Mouse (Mus musculus): ENCODE results near the gene Gm37240. TPM values are rescaled to one million over a fixed set of nuclear protein-coding genes. Genes with fewer than 3 reads are reported as not detected.

The Gm37240 gene
- polyA plus RNA-seq, 2 experiments from 2014 or later = 3.6 to 5.5 TPM

DNA sequence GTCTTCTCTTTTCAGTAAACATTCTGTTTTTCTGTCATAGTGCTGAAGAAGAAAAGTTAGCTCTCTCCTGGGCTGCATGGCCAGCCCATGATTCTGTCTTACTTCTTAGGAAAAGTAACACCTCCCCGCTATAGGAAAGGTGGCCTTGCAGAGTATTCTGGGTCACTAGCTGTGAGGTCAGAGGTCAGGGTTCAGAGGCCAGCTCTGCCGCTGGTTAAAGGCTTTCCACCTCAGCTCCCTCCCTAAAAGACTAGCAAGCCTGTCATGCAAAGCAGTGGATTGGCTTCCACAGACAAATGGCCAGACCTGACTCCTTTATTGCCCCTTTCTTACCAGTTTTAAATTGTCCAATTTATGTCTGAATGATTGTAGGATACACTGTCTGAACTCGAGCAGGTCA lies 23.3 kb downstream of the Gm37240 start:
- ATAC-seq = no peak

DNA sequence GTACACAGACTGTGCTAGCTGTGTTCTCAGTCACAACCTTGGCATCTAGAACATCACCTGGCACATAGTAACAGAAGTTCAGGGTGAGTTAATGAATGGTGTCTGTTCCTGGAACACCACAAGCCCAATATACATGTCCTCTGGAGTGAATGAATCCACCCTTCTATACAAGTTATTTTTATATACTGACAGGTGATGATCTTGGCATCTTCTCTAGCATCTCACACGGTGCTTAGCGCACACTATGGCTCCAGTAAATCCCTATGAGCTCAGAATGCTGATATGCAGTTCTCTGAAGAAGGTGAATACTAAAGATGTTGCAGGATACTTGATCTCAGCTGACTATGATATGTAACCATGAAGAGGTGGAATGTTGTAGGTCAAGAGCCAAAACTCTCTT lies 24.4 kb downstream of the Gm37240 start:
- ATAC-seq = no peak

GRCm38 (mm10) chr3:85860996-85861395 lies 26.3 kb downstream of the Gm37240 start:
- ATAC-seq = no peak

DNA sequence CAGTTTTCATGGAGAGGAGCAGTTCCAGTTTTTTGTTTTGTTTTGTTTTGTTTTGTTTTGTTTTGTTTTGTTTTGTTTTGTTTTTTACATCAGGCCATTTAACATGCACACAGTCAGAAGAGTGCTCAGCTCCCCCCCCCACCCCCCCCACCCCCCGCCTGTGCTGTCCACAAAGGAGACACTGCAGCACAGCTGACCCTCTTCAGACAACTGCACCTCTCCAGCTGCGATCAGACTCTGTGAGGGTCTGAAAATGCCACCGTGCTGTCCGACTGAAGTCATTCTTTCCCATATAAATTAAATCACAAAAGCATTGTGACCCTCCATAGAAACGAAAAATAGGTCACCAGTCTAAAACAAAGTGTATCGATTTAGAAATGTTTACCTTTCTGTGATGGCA lies 28.0 kb downstream of the Gm37240 start:
- ATAC-seq = no peak

GRCm38 (mm10) chr3:85858140-85859135 lies 28.9 kb downstream of the Gm37240 start:
- no peak for ATAC-seq

DNA sequence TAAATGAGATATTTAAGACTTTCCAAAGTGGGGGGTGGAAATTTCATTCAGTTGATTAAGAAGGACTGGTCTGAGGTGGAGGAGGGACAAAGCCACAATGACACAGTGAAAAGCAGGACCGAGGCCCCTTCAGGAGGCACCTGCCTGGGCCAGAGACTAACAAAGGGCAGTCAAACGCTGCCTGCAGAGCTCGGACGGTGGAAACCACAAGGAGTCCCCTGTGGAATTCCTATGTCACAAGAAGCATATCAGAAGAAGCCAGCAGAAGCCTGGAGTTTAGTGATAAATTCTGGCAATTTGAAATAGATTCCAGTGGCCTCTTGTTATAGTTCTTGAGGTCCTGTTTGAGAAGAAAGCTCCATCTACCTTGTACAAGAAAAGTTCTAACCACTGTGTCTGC lies 30.2 kb downstream of the Gm37240 start:
- ATAC-seq = no peak

DNA sequence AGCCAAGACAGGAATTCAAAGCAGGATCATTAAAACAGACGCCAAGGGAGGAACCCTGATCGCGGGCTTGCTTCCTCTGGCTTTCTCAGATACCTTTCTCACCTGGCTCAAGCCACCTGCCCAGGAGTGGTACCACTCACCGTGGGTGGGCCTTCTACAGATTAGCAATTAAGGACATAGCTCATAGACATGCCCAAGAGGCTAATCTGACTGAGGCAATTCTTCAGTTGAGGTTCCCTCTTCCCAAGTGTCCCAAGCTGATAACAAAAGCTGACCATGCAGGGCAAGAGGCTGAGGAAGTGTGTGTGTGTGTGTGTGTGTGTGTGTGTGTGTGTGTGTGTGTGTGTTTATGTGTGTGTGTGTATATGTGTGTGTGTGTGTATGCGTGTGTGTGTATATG lies 31.4 kb downstream of the Gm37240 start:
- no peak for ATAC-seq

GRCm38 (mm10) chr3:85855043-85855442 lies 32.3 kb downstream of the Gm37240 start:
- ATAC-seq = no peak

DNA sequence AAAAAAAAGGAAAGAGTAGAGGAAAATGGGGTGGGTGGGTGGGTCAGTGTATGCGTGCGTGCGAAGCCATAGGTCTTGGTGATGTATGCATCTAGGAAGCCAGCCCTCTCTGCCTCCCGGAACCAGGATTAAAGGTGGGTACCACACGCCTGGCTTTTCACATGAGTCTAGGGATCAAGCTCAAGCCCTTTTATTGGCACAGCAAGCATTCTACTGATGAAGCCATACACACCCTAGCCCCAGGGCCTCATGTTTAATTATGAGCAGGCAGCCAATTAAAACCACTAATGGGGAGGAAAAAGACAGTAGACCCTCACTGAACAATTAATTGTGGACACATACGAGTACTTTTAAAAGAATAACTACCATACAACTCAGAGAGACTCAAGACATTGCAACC lies 33.2 kb downstream of the Gm37240 start:
- no peak for ATAC-seq

- no peak for ATAC-seq
Measured at GRCm38 (mm10) chr3:85853715-85854114, 33.6 kb downstream of the Gm37240 start.

- no peak for ATAC-seq
Measured at GRCm38 (mm10) chr3:85850079-85850478, 37.2 kb downstream of the Gm37240 start.

- no peak for ATAC-seq
Measured at GRCm38 (mm10) chr3:85846316-85846715, 41.0 kb downstream of the Gm37240 start.

DNA sequence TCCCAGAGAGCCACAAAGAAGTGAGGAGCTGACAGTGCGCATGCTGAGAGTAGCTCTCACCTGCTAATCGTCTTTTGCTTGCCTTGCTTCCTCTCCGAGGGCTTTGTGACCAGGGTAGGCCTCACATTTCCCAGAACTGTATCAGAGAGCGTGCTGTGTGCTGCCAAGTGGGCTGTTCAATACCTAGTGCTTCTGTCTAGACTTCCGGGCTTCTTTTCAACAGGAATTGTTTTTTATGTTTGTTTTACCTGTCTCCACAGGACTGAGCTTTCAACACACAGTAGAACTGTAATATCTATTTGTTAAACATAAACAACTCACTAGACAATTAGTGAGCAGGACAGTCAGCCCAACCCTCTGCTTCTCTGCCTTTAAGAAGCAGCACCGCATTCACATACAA lies 42.0 kb downstream of the Gm37240 start:
- no peak for ATAC-seq

DNA sequence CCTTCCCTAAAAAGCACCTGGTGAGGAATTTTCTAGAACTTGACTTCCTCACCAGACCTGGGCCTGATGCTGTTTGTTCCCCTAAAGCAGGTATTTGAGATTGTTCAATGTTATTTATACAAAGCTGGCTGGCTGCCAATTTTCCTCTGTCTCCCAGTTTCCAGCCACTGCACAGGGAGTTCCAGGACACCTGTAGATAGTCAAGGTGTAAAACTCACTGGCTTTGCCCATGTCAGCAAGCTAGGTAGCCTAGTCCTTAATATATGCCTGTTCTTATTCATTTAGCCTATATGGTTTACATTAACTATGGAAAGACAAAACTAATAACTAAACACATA lies 44.5 kb downstream of the Gm37240 start:
- ATAC-seq = no peak

GRCm38 (mm10) chr3:85842177-85842880 lies 45.0 kb downstream of the Gm37240 start:
- no peak for ATAC-seq

DNA sequence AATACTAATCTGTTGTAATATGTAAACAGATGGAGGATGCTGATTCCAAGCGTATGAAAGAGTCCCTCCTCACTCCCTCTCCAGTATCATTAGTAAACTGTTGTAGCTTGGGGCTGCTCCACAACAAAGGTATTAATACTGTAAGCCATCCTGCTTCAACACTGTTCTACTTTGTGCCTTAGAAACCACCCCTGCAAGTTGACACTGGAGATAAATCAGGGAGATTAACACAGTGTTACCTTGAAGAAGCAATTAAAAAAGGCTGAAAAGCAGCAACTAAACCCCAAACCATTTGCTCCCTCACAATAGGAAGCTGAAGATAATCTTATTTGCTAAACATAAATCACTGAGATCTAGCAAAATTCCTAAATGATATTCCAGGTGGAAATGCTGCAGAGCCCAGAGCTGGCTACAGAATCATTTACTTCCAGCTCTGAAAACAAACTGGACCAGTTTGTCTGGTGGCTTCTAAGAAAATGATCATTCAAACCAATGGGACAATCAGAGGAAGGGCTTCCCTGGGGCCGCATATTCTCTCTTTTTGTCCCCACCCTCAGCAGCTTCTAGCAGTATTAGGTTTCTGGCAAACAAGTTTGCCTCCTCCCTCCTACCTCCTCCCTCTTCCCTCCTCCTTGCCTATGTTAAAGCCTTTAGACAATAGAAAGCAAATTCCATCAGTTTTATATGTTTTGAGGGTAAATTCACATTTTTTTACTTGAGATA lies 45.7 kb downstream of the Gm37240 start:
- ATAC-seq = no peak

GRCm38 (mm10) chr3:85833627-85834026 lies 53.7 kb downstream of the Gm37240 start:
- ATAC-seq = no peak

GRCm38 (mm10) chr3:85832490-85833155 lies 54.7 kb downstream of the Gm37240 start:
- ATAC-seq = no peak

DNA sequence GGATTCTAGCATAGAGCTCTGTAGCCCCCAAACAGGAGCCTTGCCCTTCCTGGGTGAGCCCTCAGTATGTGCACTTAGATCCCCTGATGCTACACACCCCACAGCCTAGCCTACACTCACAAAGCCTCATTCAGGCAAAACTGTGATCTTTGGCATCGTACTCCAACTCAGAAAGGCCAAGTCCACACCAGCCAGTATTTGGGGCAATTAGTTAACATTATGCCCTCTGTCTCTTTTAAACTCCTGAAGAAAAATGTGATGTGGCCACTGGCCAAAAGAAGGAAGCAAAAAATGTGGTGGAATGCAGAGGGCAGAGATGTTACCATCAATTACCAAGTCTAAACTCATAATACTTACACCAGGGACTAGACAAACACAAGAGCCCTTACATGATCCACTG lies 55.5 kb downstream of the Gm37240 start:
- ATAC-seq = no peak

GRCm38 (mm10) chr3:85829047-85829446 lies 58.3 kb downstream of the Gm37240 start:
- no peak for ATAC-seq

GRCm38 (mm10) chr3:85827815-85828214 lies 59.5 kb downstream of the Gm37240 start:
- ATAC-seq = no peak

- no peak for ATAC-seq
Measured at GRCm38 (mm10) chr3:85827283-85827682, 60.0 kb downstream of the Gm37240 start.

Measured in CD4-positive, CD25-positive, alpha-beta regulatory T cell, adult 4 months (primary cell).